Mouse (Mus musculus) telencephalon, adult 2 months (tissue): ENCODE results near the gene Pccb.

Experiments
- DNase-seq: peaks from one replicate; pipeline ENCODE4 v3.0.0-alpha.2; 2011; ENCODE audit warnings: low read depth, low spot score

Pccb gene

DNA sequence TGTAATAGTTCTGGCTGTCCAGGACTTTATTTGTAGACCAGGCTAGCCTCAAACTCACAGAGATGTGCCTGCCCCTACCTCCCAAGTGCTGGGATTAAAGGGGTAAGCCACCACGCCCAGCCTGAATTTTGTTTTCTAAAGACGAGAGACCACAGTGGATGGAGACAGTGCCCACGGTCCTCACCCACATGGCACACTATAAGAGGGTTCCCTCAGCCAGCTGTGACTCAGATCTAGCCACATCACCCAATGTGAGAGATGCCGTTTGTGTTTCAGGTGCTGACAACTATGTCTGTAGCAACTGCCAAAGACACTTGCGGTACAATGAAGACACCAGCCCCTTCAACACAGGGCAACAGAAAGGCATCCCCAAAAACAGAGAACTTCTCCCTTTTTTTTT is 47.7 kb downstream of the Pccb start:
- DNase-seq, result no peak

- DNase-seq, result no peak
Observed at GRCm38 (mm10) chr9:100984381-100985310, 50.1 kb downstream of the Pccb start.

GRCm38 (mm10) chr9:100982786-100983185 is 51.9 kb downstream of the Pccb start:
- no peak for DNase-seq

DNA sequence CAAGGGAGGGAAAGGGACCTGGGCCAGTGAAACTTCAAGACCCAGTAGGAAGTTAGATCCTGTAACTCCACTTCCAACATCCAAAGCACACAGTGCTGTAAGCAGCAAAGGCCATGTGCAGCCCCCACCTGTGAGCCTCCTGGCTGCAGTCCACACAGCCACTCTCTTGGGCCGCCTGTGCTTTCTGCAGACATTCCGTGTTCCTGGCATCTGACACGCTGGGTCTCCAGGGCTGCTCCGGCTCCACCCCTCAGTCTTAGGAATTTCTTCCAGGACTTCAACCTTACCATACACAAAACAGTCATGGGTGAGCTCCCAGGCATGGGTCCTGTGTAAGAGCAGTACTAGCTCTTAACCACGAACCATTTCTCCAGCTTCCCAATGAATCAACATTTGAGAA is 55.4 kb downstream of the Pccb start:
- DNase-seq, result no peak

- DNase-seq, result no peak
Observed at GRCm38 (mm10) chr9:100978666-100979065, 56.0 kb downstream of the Pccb start.

DNA sequence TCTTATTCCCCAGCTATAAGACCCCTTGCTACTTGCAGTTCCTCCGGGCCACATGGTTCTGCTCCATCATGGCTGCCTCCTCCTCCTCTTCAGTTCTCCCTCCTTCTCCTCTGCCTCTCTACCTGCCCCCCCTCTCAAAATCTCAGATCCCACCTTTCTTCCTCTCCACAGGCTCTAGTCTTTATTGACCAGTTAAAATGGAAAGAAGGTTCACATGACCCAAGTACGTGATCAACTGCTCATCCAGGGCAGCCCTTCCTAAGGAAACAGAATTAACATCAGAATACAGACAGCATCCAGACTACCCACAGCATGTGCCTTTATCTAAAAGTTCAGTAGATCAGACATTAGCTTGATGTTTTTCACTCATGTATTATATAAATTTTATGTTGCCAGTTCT is 65.2 kb downstream of the Pccb start:
- DNase-seq, result no peak

DNA sequence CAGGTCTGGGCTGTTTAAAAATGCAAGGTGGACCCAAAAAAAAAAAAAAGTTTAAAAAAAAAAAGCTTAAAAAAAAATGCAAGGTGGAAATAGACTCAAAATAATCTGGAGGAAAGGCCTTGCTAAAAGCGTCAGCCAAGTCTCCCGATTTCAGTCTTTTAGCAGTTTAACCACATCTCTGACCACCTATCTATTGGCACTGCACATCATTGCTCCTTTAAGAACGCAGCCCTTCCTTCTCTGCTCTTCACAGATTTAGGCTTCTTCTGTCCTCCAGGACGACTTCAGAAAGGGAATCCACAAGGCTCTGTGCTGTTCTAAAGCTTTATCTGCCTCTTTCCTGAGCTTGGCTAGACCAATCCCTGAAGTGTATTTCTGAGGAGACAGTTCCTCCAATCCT is 70.6 kb downstream of the Pccb start:
- no peak for DNase-seq

DNA sequence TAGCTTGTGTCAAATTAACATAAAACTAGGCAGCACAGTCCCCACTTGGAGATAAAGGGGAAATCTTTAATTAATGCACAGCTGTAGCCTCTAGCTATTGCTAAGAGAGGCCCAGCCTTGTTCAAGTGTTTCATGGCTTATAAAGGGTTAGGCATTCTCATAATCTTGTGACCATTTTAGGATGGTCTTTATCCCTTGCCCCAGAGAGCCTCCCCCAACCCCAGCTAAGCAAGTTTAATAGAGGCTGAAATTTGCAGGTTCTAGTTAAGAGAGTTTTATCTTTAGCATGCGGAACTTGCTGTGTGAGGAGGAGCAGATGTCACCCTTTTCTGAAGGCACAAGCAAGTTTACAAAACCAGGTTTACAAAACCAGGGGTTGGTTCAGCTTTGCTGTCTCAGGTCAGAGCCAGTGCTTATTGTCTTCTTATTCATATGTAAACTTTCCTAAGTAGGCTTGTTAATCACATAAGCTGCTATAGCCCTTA is 71.2 kb downstream of the Pccb start:
- no peak for DNase-seq

DNA sequence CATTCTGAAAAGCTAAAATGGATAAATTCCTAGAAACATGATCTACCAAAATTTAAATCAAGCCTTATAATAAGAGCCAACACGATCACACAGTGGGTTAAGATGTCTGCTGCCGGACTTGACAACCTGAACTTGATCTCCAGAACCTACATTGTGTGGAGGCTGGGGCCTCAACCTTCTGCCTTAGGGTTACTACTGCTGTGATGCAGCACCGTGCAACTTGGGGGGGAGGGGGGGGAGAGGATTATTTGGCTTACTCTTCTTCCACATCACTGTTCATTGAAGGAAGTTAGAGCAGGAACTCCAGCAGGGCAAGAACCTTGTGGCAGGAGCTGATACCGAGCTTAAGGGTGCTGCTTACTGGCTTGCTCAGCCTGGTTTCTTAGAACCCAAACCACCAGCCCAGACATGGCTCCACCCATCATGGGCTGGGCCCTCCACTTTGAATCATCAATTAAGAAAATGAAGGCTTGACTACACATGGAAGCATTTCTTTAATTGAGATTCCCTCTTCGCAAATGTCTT is 71.7 kb downstream of the Pccb start:
- DNase-seq, result no peak

- no peak for DNase-seq
Observed at GRCm38 (mm10) chr9:100951481-100951880, 83.2 kb downstream of the Pccb start.

DNA sequence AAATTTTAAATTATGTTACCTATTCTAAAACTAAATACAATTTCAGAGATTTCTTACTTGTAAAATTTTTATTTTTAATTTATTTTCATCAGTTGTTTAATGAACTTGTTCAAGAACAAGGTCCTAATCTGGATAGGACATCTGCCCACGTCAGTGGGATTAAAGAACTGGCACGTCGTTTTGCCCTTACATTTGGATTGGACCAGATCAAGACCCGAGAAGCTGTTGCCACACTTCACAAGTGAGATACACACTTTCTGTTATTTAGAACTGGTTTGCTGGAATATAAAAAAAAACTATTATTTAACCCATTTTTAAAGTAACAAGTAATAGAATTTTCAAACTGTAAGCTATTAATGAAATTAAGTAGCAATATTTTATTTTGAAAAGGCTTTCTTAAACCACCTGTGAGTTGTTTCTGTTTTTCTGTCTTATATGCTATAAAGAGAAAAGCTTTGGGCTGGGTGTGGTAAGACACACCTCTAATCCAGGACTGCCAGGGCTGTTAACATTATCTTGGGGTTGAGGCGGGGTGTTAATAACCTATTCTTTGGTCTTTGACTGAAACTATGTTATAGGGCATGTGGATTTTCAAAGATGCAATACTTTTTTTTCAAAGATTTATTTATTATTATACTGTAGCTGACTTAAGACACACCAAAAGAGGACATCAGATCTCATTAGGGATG is 89.9 kb downstream of the Pccb start:
- DNase-seq, result no peak

GRCm38 (mm10) chr9:100942042-100942441 is 92.7 kb downstream of the Pccb start:
- DNase-seq, result no peak
